ENCODE assay signal across 10 mouse cellular contexts in genomic region chr17:27169952-27170695, GRCm38 (mm10). TPM values are rescaled to one million over a fixed set of nuclear protein-coding genes. Genes with fewer than 3 reads are reported as not detected.
DNase-seq lines count a peak whose midpoint lies in the region; ATAC-seq lines count a peak whose summit lies in the region.
"Had no signal": no experiment of that assay in that cellular context is flagged by ENCODE, and none has a peak within 500 bp of the region (broad histone marks: within the 10 kb centered on the region; RNA-seq: fewer than 3 reads in every experiment).

No protein-coding gene starts in this region.

- peak; percentile 60 to 85 for DNase-seq in adrenal gland, adult (ENCODE audit: inconsistent age in 2 of 2, low spot score in 1 of 2)
- DNase-seq in adrenal gland, postnatal 4 days (ENCODE audit: low spot score in 2 of 2): no peak
- peak; percentile 54 for DNase-seq in gastrocnemius, postnatal 25 days
- DNase-seq in gastrocnemius, postnatal 14 days: no peak
- peak; percentile 47 to 50 for DNase-seq in adrenal gland, postnatal 36 days
- no peak for DNase-seq in left cerebral cortex, postnatal 14 days (ENCODE audit: low spot score in 2 of 2)
- DNase-seq in left cerebral cortex, adult 11 months (ENCODE audit: low spot score): no peak
- DNase-seq: thymus, postnatal 25 days had no signal

- ATAC-seq in granulocyte monocyte progenitor cell, adult 5-6 weeks (replicated peaks; ENCODE audit: poor library complexity, severe bottlenecking): peak; percentile 54

- intact Hi-C loops in gastrocnemius, postnatal 14 days (cut with DNase I; ENCODE audit: low total_unique reads): no loop called here
- intact Hi-C loops in left cerebral cortex, postnatal 14 days (cut with DNase I): no loop called here

RNA-seq across cellular contexts. Expression of gene Ip6k3, which starts 2.5 kb away (rescaled TPM):
- total RNA-seq in adrenal gland, postnatal 4 days (2021): 1 to 10 TPM; 1.1 to 2.3 TPM
- total RNA-seq in gastrocnemius, postnatal 25 days (2021): 10 to 100 TPM; 73.4 to 94.9 TPM
- total RNA-seq in gastrocnemius, postnatal 14 days (2021): 100 to 1,000 TPM in 1 of 2 experiments, 10 to 100 TPM in 1; 91.4 to 128 TPM
- total RNA-seq in adrenal gland, postnatal 36 days (2021): 1 to 10 TPM in 1 of 2 experiments, under 1 TPM in 1; 0.82 to 3.7 TPM
- total RNA-seq in granulocyte monocyte progenitor cell, adult 5-6 weeks (2014; fragmentation: Nextera tagmentation): not detected in 2 replicates
- total RNA-seq in granulocyte monocyte progenitor cell, adult 5-6 weeks (2017): not detected in 2 replicates
- total RNA-seq in left cerebral cortex, postnatal 14 days (2021): under 1 TPM; 0.23 to 0.29 TPM
- total RNA-seq: megakaryocyte-erythroid progenitor cell, adult 5-6 weeks had no signal

RNA-seq across cellular contexts. Expression of gene Lemd2, which starts 34.1 kb away (rescaled TPM):
- total RNA-seq in adrenal gland, postnatal 4 days (2021): 10 to 100 TPM; 69.1 to 73.3 TPM
- 10 to 100 TPM; 18.0 to 21.8 TPM for total RNA-seq in gastrocnemius, postnatal 25 days (2021)
- total RNA-seq in gastrocnemius, postnatal 14 days (2021): 10 to 100 TPM; 17.8 to 18.0 TPM
- 10 to 100 TPM; 66.5 to 76.6 TPM for total RNA-seq in adrenal gland, postnatal 36 days (2021)
- total RNA-seq in granulocyte monocyte progenitor cell, adult 5-6 weeks (2014; fragmentation: Nextera tagmentation): 36.5 and 36.9 TPM in 2 replicates
- total RNA-seq in granulocyte monocyte progenitor cell, adult 5-6 weeks (2017): 23.5 and 29.7 TPM in 2 replicates
- total RNA-seq in left cerebral cortex, postnatal 14 days (2021): 10 to 100 TPM; 46.0 to 49.5 TPM

RNA-seq across cellular contexts. Expression of gene Uqcc2, which starts 36.4 kb away (rescaled TPM):
- total RNA-seq in adrenal gland, postnatal 4 days (2021): 100 to 1,000 TPM; 128 to 138 TPM
- 100 to 1,000 TPM; 356 to 366 TPM for total RNA-seq in gastrocnemius, postnatal 25 days (2021)
- total RNA-seq in gastrocnemius, postnatal 14 days (2021): 100 to 1,000 TPM; 342 TPM
- 100 to 1,000 TPM; 245 to 370 TPM for total RNA-seq in adrenal gland, postnatal 36 days (2021)
- 142 and 196 TPM in 2 replicates for total RNA-seq in granulocyte monocyte progenitor cell, adult 5-6 weeks (2014; fragmentation: Nextera tagmentation)
- 166 and 171 TPM in 2 replicates for total RNA-seq in granulocyte monocyte progenitor cell, adult 5-6 weeks (2017)
- total RNA-seq in left cerebral cortex, postnatal 14 days (2021): 100 to 1,000 TPM; 201 to 202 TPM

Comparison
In these comparisons a context has a peak if more than half of its experiments do, and no peak if none do; other contexts are left out.
1. DNase-seq: peak in adrenal gland, adult (2 of 2), gastrocnemius, postnatal 25 days (single experiment) and adrenal gland, postnatal 36 days (2 of 2); none in adrenal gland, postnatal 4 days (0 of 2), gastrocnemius, postnatal 14 days (single experiment), left cerebral cortex, postnatal 14 days (0 of 2) and left cerebral cortex, adult 11 months (single experiment).
2. RNA of gene Ip6k3, which starts 2.5 kb away (total RNA-seq): 91.4 to 128 TPM in gastrocnemius, postnatal 14 days and 73.4 to 94.9 TPM in gastrocnemius, postnatal 25 days; 0.82 to 3.7 TPM in adrenal gland, postnatal 36 days, 1.1 to 2.3 TPM in adrenal gland, postnatal 4 days, 0.23 to 0.29 TPM in left cerebral cortex, postnatal 14 days and not detected in granulocyte monocyte progenitor cell, adult 5-6 weeks; every median in the first group is over 10 times any median in the second.